Mouse (Mus musculus): ENCODE results near the gene Cul7. TPM values are rescaled to one million over a fixed set of nuclear protein-coding genes. Genes with fewer than 3 reads are reported as not detected.

Gene Cul7
- polyA plus RNA-seq, 1 experiment: 19.0 TPM

DNA sequence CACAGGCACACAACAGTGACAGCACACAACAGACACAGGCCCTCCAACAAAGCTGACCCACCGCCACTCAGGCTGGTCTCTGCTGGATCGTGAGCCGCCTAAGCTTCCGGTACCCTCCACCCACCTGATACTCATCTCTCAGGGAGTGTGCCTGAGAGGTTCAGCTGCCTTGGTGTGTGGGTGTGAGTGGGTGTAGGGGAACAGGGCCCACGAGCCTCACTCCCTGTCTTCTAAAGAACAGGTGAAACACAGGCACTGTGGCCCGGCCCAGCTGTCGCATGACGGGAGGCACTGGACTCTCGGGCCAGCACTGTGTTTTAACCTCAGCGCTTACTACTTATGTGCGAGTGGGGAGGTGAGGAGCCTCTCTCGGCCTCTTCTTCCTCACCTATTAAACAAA, 52.0 kb downstream of the Cul7 start:
- no peak for DNase-seq (ENCODE audit: low read depth in 1 of 2, low spot score in 2 of 2)
- H3K4me1 ChIP-seq (ENCODE audit: control insufficient read depth, insufficient read depth, insufficient read length): peaks cover 5% of the 10 kb centered on the region; the same call in 1 of the 2 replicates
- TF ChIP-seq POLR2A (IDR thresholded peaks at IDR 0.05; ENCODE audit: low read depth, low read length): no peak
- no peak for TF ChIP-seq CTCF (IDR thresholded peaks at IDR 0.05; ENCODE audit: extremely low read depth, insufficient read depth, insufficient read length, insufficient replicate concordance)
- H3K27ac ChIP-seq (ENCODE audit: insufficient read depth, low read length): no peak overlapping the region
- H3K4me3 ChIP-seq (ENCODE audit: extremely low read depth, insufficient read depth, insufficient read length): no peak overlapping the region
- H3K36me3 ChIP-seq (ENCODE audit: control insufficient read depth, insufficient read depth, low read length): peaks cover 2% of the 10 kb centered on the region
- H3K27me3 ChIP-seq (ENCODE audit: control insufficient read depth, insufficient read depth, low read length): no peaks in the 10 kb centered on the region
- WGBS: 77% methylated on average over 12 of the region's 12 CpGs

DNA sequence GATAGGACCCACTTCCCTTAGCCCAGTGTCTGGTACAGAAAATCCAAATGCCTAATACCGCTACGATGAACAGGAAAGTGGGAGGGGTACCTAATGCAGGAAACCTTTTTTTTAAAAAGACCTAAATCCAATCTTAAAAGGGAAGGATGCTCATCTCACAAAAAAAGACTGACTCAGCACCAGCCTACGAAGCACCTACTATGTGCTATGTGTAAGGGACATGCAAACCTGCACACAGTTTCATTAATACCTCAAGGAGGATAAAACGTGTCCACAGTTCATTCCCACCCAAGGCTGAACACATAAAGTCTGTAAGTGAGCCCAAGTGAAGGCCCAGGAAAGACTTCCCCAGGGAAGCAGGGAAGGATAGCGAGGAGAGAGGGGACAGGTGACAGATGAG, 52.4 kb downstream of the Cul7 start:
- TF ChIP-seq POLR2A (IDR thresholded peaks at IDR 0.05; ENCODE audit: low read depth, low read length): no peak
- no peak for TF ChIP-seq CTCF (IDR thresholded peaks at IDR 0.05; ENCODE audit: extremely low read depth, insufficient read depth, insufficient read length, insufficient replicate concordance)
- Histone ChIP-seq H3K27ac (ENCODE audit: insufficient read depth, low read length) (no peak overlapping the region), H3K4me3 (ENCODE audit: extremely low read depth, insufficient read depth, insufficient read length) (no peak overlapping the region), H3K4me1 (ENCODE audit: control insufficient read depth, insufficient read depth, insufficient read length) (peaks cover 5% of the 10 kb centered on the region; the same call in 1 of the 2 replicates), H3K27me3 (ENCODE audit: control insufficient read depth, insufficient read depth, low read length) (no peaks in the 10 kb centered on the region), H3K36me3 (ENCODE audit: control insufficient read depth, insufficient read depth, low read length) (peaks cover 2% of the 10 kb centered on the region)
- WGBS: 84% methylated on average over 5 of the region's 5 CpGs
- no peak for DNase-seq (ENCODE audit: low read depth in 1 of 2, low spot score in 2 of 2)

DNA sequence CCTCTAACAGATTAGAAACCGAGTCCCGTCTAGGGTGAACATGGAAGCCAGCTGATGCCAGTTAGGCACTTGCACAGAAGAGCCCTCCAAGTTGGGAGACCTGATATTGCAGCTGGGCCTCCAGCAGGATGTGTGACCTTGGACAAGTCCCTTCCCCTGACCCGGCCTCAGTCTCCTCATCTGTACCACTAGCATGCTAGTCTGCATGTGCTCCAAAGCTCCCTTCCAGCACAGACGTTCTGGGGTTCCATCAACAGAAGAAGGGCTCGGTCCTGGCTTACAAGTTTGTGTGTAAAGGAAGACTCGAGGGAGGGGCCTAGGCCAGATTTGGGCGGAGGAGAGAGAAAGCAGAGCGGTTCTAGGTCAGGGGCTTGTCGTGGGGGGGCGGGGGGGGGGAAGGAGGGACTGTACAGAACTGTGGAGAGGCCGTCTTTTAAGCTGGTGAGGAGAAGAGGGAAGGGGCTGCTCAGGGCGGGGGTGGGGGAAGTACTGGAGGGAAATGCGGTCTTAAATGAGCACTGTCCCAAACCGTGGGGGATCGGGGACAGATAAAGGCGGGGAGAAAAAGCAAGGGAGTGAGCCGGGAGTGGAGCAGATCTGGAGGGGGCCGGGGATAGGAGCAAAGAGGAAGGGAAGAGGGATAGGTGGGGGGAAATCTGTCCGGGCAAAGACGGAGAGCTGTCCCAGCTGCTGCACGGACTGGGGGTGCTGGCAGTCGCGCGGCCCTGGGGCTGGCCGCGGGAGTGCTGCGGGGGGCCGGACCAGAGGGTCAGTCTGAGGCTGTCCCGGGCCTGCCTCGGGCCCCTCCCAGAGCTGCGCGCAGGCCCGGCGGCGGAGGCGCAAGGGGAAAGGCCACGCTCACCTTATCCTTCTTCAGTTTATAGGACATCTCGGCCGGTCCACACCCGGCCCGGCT, 54.1 kb downstream of the Cul7 start:
- Histone ChIP-seq H3K36me3 (ENCODE audit: control insufficient read depth, insufficient read depth, low read length) (peaks cover 1% of the 10 kb centered on the region), H3K4me1 (ENCODE audit: control insufficient read depth, insufficient read depth, insufficient read length) (peaks cover 5% of the 10 kb centered on the region; the same call in 1 of the 2 replicates), H3K27ac (ENCODE audit: insufficient read depth, low read length) (peak overlapping the region; percentile 74), H3K27me3 (ENCODE audit: control insufficient read depth, insufficient read depth, low read length) (no peaks in the 10 kb centered on the region), H3K4me3 (ENCODE audit: extremely low read depth, insufficient read depth, insufficient read length) (peak overlapping the region; percentile 90)
- WGBS: 5% methylated on average over 40 of the region's 41 CpGs
- TF ChIP-seq CTCF (IDR thresholded peaks at IDR 0.05; ENCODE audit: extremely low read depth, insufficient read depth, insufficient read length, insufficient replicate concordance) (no peak), POLR2A (IDR thresholded peaks at IDR 0.05; ENCODE audit: low read depth, low read length) (no peak)
- no peak for DNase-seq (ENCODE audit: low read depth in 1 of 2, low spot score in 2 of 2)

DNA sequence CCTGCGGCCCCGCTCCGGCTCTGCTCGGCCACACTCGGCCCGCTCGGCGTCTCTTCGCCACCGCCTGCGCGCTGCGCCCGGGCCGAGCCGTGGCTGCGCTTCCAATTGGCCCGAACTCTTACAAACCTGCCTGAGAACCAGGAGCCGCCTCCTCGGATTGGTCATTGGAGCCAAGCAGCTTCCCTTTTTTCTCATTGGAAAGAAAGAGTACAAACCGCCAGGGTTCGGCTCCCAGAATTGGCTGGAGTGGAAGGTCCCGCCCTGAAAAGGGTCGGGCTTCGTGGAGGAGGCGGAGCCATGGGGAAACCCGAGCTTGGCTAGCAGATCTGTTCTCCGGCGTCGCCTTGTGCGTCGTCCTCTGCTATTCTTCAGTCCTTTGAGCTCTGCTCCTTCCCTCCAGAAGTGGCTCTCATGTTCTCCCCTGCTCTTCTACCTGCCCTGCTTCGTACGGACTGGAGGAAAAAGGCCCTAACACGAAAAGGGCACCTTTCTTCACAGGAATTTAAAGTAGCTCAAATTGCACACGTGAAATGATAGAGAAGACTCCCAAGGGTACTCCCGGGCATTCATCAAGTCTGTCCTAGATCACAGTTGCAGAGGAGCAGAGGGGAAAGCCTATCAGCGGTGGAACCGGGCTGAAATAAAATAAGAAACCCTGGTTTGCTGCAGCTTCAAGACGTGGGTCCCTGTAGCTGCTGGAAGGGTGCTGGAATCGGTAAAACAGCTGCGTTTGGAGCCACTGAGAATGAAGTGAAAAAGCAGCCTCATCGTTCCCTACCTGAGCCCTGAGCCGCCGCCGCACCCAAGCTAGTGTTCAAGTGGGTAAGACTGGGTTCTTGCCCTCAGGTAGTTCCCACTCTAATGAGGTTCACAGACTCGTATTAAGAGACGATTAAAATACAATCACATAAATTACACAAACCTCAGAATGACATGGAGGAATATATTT, 55.0 kb downstream of the Cul7 start, which contains the start of gene Ppp2r5d:
Gene Ppp2r5d, minus strand, starts transcription at position 225 of the 949 bp plus-strand sequence.
- peaks cover 5% of the 10 kb centered on the region; the same call in 1 of the 2 replicates for H3K4me1 ChIP-seq (ENCODE audit: control insufficient read depth, insufficient read depth, insufficient read length)
- no peak for TF ChIP-seq CTCF (IDR thresholded peaks at IDR 0.05; ENCODE audit: extremely low read depth, insufficient read depth, insufficient read length, insufficient replicate concordance)
- peak; percentile 39 for TF ChIP-seq POLR2A (IDR thresholded peaks at IDR 0.05; ENCODE audit: low read depth, low read length)
- H3K27ac ChIP-seq (ENCODE audit: insufficient read depth, low read length): peak within 1 kb of the TSS; percentile 74
- peak; percentile 91 to 94 for DNase-seq (ENCODE audit: low read depth in 1 of 2, low spot score in 2 of 2)
- under 1% methylated on average over 48 of the region's 48 CpGs for WGBS
- H3K36me3 ChIP-seq (ENCODE audit: control insufficient read depth, insufficient read depth, low read length): no peaks in the 10 kb centered on the region
- no peaks in the 10 kb centered on the region for H3K27me3 ChIP-seq (ENCODE audit: control insufficient read depth, insufficient read depth, low read length)
- H3K4me3 ChIP-seq (ENCODE audit: extremely low read depth, insufficient read depth, insufficient read length): peak within 1 kb of the TSS; percentile 90

DNA sequence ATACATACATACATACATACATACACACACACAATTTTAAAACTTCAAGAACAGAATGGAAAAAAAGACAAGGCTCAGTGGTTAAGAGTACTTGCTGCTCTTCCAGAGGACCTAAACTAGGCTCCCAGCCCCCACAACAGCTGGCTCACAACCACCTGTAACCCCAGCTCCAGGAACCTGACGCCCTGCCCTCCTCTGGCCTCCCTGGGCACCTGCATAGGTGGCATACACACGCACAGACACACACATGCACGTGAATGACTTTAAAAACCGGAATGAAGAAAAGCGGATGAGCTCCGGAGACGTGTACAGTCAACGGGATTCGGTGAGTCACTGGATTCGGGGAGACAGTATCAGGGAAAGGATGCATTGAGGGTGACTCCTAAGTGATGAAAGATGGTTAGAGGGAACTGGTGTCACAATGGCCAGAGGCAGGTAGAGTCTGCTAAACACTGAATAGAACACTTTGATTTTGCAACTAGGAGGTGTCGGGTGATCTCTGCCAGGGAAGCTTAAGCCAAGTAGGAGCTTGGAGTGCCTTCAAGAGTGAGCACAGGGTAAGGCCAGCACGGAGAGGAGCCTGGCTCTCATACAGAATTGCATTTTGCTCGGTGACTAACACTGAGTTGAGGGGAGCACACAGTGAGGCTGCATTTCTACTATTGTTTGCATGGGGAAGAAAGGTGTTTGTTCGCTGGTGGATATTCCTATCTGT, 56.4 kb downstream of the Cul7 start:
- peaks cover 5% of the 10 kb centered on the region; the same call in 1 of the 2 replicates for H3K4me1 ChIP-seq (ENCODE audit: control insufficient read depth, insufficient read depth, insufficient read length)
- no peaks in the 10 kb centered on the region for H3K36me3 ChIP-seq (ENCODE audit: control insufficient read depth, insufficient read depth, low read length)
- 94% methylated on average over 14 of the region's 14 CpGs for WGBS
- no peak for DNase-seq (ENCODE audit: low read depth in 1 of 2, low spot score in 2 of 2)
- TF ChIP-seq POLR2A (IDR thresholded peaks at IDR 0.05; ENCODE audit: low read depth, low read length) (no peak), CTCF (IDR thresholded peaks at IDR 0.05; ENCODE audit: extremely low read depth, insufficient read depth, insufficient read length, insufficient replicate concordance) (no peak)
- H3K27me3 ChIP-seq (ENCODE audit: control insufficient read depth, insufficient read depth, low read length): no peaks in the 10 kb centered on the region
- H3K4me3 ChIP-seq (ENCODE audit: extremely low read depth, insufficient read depth, insufficient read length): no peak overlapping the region
- H3K27ac ChIP-seq (ENCODE audit: insufficient read depth, low read length): no peak overlapping the region

Measured in spleen, adult 2 months (tissue).